Mouse (Mus musculus) liver, embryonic 14.5 days (tissue): ENCODE data around the gene Aloxe3. TPM values are rescaled to one million over a fixed set of nuclear protein-coding genes. Genes with fewer than 3 reads are reported as not detected.
A peak's percentile ranks its signal among the peaks of the same experiment; 100 is the strongest.

Source experiments
- ATAC-seq: fragments of 200-750 bp; cut with Nextera tagmentation; 2 replicates; pipeline ENCODE4 v1.8.0; 2017; ENCODE audit warnings: moderate number of reproducible peaks, mild to moderate bottlenecking, moderate library complexity; ENCODE audit not compliant: insufficient read depth
- DNase-seq, 3 experiments: peaks; one replicate each; pipeline ENCODE4 v3.0.0-alpha.2; 2012 to 2013; ENCODE audit warnings: low read depth in 3 of 3, low spot score in 3 of 3
- H3K27ac ChIP-seq: fragments of 300-500 bp; sonication (generic); 2 replicates; pipeline ENCODE4 v1.5.1; 2014; ENCODE audit warnings: moderate library complexity, mild to moderate bottlenecking, control low read depth, inconsistent platforms
- H3K27me3 ChIP-seq: fragments of 300-500 bp; sonication (generic); 2 replicates; pipeline ENCODE4 v1.6.1; 2014; ENCODE audit warnings: mild to moderate bottlenecking, low read length, moderate library complexity; ENCODE audit not compliant: control insufficient read depth, insufficient read depth
- H3K36me3 ChIP-seq: fragments of 300-500 bp; sonication (generic); replicated peaks from 2 replicates; pipeline ENCODE4 v1.6.1; 2014; ENCODE audit warnings: low read depth; ENCODE audit not compliant: control insufficient read depth, insufficient read depth
- H3K4me1 ChIP-seq, 2 experiments: fragments of 200-500 bp in 1 of 2; fragments of 300-500 bp in 1 of 2; sonication (generic) in 1 of 2; replicated peaks; 2 replicates each; pipeline ENCODE4 v1.6.1; 2012 to 2014; ENCODE audit warnings: antibody characterized with exemption in 1 of 2, inconsistent platforms in 1 of 2, low read length in 1 of 2; ENCODE audit not compliant: control insufficient read depth in 2 of 2, insufficient read depth in 2 of 2
- H3K4me2 ChIP-seq: fragments of 300-500 bp; sonication (generic); 2 replicates; pipeline ENCODE4 v1.6.1; 2014; ENCODE audit warnings: low read depth, mild to moderate bottlenecking, control low read depth, moderate library complexity
- H3K4me3 ChIP-seq, 2 experiments: fragments of 200-500 bp in 1 of 2; fragments of 300-500 bp in 1 of 2; sonication (generic) in 1 of 2; 2 replicates each; pipeline ENCODE4 v1.5.1; 2012 to 2014; ENCODE audit warnings: low read depth in 2 of 2, low read length in 2 of 2, mild to moderate bottlenecking in 2 of 2, control low read depth in 1 of 2, inconsistent platforms in 1 of 2, moderate library complexity in 1 of 2; ENCODE audit not compliant: insufficient read depth in 1 of 2
- H3K9ac ChIP-seq: fragments of 300-500 bp; sonication (generic); replicated peaks from 2 replicates; pipeline ENCODE4 v1.6.1; 2014; ENCODE audit warnings: mild to moderate bottlenecking, control low read depth, moderate library complexity
- H3K9me3 ChIP-seq: fragments of 300-500 bp; sonication (generic); 2 replicates; pipeline ENCODE4 v1.6.1; 2016; ENCODE audit warnings: low read length, mixed read lengths; ENCODE audit not compliant: control insufficient read depth
- CTCF ChIP-seq: IDR thresholded peaks from 2 replicates; pipeline ENCODE4 v1.5.1; 2016; ENCODE audit warnings: antibody characterized with exemption, low read depth, control low read depth
- EP300 ChIP-seq: IDR thresholded peaks from 2 replicates; pipeline ENCODE4 v1.6.1; 2016; ENCODE audit warnings: antibody characterized with exemption, low read depth
- WGBS: fragments of 180-500 bp; shearing (Covaris S2); extraction: QIAGEN DNeasy Blood & Tissue Kit; methylation state at CpG from one replicate; pipeline ENCODE4 v1.1.7; 2014; ENCODE audit not compliant: insufficient replicate concordance; 5-methylcytosine and 5-hydroxymethylcytosine counted together
- polyA plus RNA-seq, 2 experiments: library from polyadenylated mRNA; depleted of rRNA in 1 of 2; stranded (reverse) in 1 of 2; unstranded in 1 of 2; fragments of >200 nt; fragmentation: Nextera tagmentation in 1 of 2; extraction: Ambion mirVana in 1 of 2; gene quantifications; 2 replicates each; pipeline versions ENCODE4 v1.2.1 to v1.2.3; 2012 to 2014

Gene Aloxe3
- polyA plus RNA-seq, 2 experiments: 0.15 to 0.38 TPM

DNA sequence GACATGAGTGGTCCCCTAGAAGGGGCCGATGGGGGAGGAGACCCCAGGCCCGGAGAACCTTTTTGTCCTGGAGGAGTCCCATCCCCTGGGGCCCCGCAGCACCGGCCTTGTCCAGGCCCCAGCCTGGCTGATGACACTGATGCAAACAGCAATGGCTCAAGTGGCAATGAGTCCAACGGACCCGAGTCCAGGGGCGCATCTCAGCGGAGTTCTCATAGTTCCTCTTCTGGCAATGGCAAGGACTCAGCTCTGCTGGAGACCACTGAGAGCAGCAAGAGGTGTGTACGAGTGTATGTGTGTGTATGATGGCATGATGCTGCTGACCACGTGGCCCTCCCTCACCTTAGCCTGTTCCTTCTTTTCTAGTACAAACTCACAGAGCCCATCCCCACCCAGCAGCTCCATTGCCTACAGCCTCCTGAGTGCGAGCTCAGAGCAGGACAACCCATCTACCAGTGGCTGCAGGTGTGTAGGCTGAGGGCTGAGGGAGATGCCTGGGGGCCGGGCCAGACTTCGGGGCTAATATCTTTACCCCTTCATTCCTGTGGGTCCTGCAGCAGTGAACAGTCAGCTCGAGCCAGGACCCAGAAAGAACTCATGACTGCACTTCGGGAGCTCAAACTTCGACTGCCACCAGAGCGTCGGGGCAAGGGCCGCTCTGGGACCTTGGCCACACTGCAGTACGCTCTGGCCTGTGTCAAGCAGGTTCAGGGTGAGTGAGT is 24.9 kb upstream of the Aloxe3 start:
- H3K4me2 ChIP-seq: peak overlapping the region; percentile 93
- H3K9me3 ChIP-seq: no peaks in the 10 kb centered on the region
- H3K9ac ChIP-seq: no peak overlapping the region
- peaks cover 31 to 40% of the 10 kb centered on the region in 2 experiments for H3K4me1 ChIP-seq
- TF ChIP-seq CTCF (no peak), EP300 (no peak)
- peaks cover 8% of the 10 kb centered on the region for H3K36me3 ChIP-seq
- no peak overlapping the region for H3K27ac ChIP-seq
- no peak for ATAC-seq
- no peak for DNase-seq
- H3K4me3 ChIP-seq: peak overlapping the region in 1 of 2 experiments; percentile 53; a peak in 1 of 4 replicates
- 69% methylated on average over 20 of the region's 20 CpGs for WGBS
- no peaks in the 10 kb centered on the region for H3K27me3 ChIP-seq

DNA sequence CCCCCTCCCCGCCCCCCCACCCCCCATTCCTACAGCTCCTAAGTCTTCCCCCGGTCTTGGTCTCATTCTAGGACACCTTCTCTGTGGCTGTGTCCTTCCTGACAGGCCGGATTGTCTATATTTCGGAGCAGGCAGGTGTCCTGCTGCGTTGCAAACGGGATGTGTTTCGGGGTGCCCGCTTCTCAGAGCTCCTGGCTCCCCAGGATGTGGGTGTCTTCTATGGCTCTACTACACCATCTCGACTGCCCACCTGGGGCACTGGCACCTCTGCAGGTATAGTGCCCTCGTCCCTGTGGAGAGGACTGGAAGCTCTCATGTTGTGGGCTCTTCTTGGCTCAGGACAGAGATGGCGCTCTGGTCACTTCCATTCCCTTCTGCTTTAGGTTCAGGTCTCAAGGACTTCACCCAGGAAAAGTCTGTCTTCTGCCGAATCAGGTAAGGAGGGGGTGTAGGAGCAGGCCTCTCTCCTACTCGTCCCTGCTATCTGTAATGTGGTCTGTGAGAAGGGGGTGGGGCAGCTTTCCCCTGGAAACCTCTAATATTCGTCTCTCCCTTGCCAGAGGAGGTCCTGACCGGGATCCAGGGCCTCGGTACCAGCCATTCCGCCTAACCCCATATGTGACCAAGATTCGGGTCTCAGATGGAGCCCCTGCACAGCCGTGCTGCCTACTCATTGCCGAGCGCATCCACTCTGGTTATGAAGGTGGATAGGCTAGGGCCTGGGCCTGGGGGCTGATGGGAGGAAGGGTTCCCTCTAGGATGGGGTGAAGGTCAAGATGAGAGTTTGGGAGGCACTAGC is 23.9 kb upstream of the Aloxe3 start:
- ATAC-seq (no peak), DNase-seq (no peak)
- H3K9me3 ChIP-seq: no peaks in the 10 kb centered on the region
- no peaks in the 10 kb centered on the region for H3K27me3 ChIP-seq
- no peak overlapping the region for H3K27ac ChIP-seq
- no peak overlapping the region for H3K4me3 ChIP-seq
- no peak overlapping the region for H3K4me2 ChIP-seq
- H3K4me1 ChIP-seq: peaks cover 21 to 30% of the 10 kb centered on the region in 2 experiments
- 76% methylated on average over 21 of the region's 21 CpGs for WGBS
- H3K9ac ChIP-seq: no peak overlapping the region
- TF ChIP-seq EP300 (no peak), CTCF (no peak)
- H3K36me3 ChIP-seq: peaks cover 8% of the 10 kb centered on the region

DNA sequence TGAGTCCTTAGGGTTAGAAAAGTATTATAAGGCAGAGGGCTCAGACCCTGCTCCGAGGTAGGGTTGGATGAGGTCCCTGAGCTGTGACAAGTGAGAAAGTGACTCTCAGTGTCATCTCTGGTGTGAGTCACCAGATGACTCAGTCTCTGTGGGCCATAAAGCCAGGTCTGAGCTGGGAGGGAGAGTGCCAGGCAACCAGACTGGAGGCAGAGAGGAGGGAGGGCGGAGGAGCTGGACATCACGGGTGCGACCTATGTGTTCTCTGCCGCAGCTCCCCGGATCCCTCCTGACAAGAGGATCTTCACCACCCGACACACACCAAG is 23.3 kb upstream of the Aloxe3 start:
- Histone ChIP-seq H3K27me3 (no peaks in the 10 kb centered on the region), H3K4me3 (no peak overlapping the region), H3K9me3 (no peaks in the 10 kb centered on the region), H3K36me3 (peaks cover 8% of the 10 kb centered on the region), H3K27ac (no peak overlapping the region), H3K4me2 (no peak overlapping the region), H3K4me1 (peaks cover 17 to 26% of the 10 kb centered on the region in 2 experiments), H3K9ac (no peak overlapping the region)
- ATAC-seq (no peak), DNase-seq (no peak)
- TF ChIP-seq CTCF (no peak), EP300 (no peak)
- 86% methylated on average over 7 of the region's 7 CpGs for WGBS

DNA sequence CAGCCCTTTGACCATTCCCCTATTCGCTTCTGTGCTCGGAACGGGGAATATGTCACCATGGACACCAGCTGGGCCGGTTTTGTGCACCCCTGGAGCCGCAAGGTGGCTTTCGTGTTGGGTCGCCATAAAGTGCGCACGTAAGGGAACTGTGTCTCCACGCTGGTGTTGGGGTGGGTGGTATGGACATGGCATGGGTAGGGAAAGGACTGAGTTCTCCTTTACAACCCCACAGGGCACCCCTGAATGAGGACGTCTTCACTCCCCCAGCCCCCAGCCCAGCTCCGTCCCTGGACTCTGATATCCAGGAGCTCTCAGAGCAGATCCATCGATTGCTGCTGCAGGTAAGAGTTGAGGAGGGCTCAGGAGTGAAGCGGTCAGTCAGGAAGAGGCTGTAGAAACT is 22.6 kb upstream of the Aloxe3 start:
- WGBS: 88% methylated on average over 14 of the region's 14 CpGs
- Histone ChIP-seq H3K9me3 (no peaks in the 10 kb centered on the region), H3K9ac (no peak overlapping the region), H3K27me3 (no peaks in the 10 kb centered on the region), H3K36me3 (peaks cover 8% of the 10 kb centered on the region), H3K4me2 (no peak overlapping the region), H3K4me1 (peaks cover 9 to 19% of the 10 kb centered on the region in 2 experiments), H3K4me3 (no peak overlapping the region), H3K27ac (no peak overlapping the region)
- TF ChIP-seq EP300: no peak
- TF ChIP-seq CTCF: no peak
- no peak for DNase-seq
- no peak for ATAC-seq

DNA sequence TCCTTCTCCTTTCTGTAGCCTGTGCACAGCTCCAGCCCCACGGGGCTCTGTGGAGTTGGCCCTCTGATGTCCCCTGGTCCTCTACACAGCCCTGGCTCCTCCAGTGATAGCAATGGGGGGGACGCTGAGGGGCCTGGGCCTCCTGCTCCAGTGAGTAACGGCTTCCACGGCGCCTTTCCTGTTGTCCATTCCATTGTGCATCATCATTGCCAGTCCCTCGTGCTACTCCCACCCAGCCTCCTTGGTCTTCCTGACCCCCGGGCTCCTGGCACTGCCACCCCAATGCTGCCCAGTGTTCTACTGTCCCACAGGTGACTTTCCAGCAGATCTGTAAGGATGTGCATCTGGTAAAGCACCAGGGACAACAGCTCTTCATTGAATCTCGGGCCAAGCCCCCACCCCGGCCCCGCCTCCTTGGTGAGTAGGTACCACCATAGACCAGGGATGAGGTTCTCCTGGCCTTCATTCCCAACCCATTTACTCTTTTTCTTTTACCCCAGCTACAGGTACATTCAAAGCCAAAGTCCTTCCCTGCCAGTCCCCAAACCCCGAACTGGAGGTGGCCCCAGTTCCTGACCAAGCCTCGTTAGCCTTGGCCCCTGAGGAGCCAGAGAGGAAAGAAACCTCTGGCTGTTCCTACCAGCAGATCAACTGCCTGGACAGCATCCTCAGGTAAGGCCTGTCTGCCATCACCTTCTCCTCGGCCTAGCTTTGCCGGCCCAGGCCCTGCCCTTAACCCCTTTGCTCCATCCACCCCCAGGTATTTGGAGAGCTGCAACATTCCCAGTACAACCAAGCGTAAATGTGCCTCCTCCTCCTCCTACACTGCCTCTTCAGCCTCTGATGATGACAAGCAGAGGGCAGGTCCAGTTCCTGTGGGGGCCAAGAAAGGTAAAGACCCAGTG is 21.9 kb upstream of the Aloxe3 start:
- 77% methylated on average over 15 of the region's 15 CpGs for WGBS
- Histone ChIP-seq H3K36me3 (peaks cover 8% of the 10 kb centered on the region), H3K27ac (no peak overlapping the region), H3K4me2 (no peak overlapping the region), H3K4me3 (no peak overlapping the region), H3K9me3 (no peaks in the 10 kb centered on the region), H3K4me1 (peaks cover 4 to 14% of the 10 kb centered on the region in 2 experiments), H3K27me3 (no peaks in the 10 kb centered on the region), H3K9ac (no peak overlapping the region)
- DNase-seq (no peak), ATAC-seq (no peak)
- TF ChIP-seq CTCF (no peak), EP300 (no peak)
